Mouse (Mus musculus) Patski (cell line): ENCODE data around the gene Dnajb11. TPM values are rescaled to one million over a fixed set of nuclear protein-coding genes. Genes with fewer than 3 reads are reported as not detected.

Source experiments
- ATAC-seq: fragments of 100-300 bp; one replicate; pipeline ENCODE4 v1.8.0; 2021
- CTCF ChIA-PET: fragments of 350-600 bp; sonication (Branson Sonifier 250); formaldehyde crosslinking; loops from one replicate; lab custom pipeline; 2022; ENCODE audit warnings: inconsistent platforms; lab: Charles Lee
- POLR2A ChIA-PET: fragments of 350-600 bp; sonication (Branson Sonifier 250); formaldehyde crosslinking; loops from one replicate; lab custom pipeline; 2022; ENCODE audit warnings: antibody characterized with exemption, inconsistent platforms; lab: Charles Lee
- DNase-seq: peaks from one replicate; pipeline ENCODE4 v3.0.0-alpha.2; 2011; ENCODE audit warnings: low read depth, low spot score
- H3K27me3 ChIP-seq: fragments of 371-371 bp; one replicate; pipeline ENCODE4 v1.5.1; 2021
- CTCF ChIP-seq: fragments of 100-300 bp; IDR thresholded peaks from one replicate; pipeline ENCODE4 v1.5.1; 2021
- in situ Hi-C: fragments of 300-500 bp; cut with MboI; formaldehyde crosslinking; loops from 3 replicates; pipeline ENCODE4 v1.11.1; 2018; ENCODE audit warnings: low pct_unique_long_range_greater_than_20kb, mixed read lengths
- polyA plus RNA-seq: library from polyadenylated mRNA; unstranded; gene quantifications from one replicate; pipeline ENCODE4 v1.2.3, GENCODE M21; 2021

The Dnajb11 gene
- polyA plus RNA-seq, 1 experiment from 2014 or later: 140 TPM

DNA sequence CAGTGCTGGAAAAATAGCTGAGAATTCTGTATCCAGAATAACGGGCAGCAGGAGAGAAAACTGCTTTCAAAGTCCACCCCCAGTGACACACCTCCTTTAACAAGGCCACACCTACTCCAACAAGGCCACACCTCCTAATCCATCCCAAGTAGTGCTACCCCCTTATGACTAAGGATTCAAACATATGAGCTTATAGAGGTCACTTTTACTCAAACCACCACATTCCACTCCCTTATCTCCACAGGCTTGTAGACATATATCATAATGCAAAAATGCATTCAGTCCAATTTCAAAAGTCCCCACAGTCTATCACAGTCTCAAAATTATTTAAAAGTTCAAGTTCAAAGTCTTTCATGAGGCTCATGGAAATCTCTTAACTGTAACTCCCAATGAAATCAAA, 10.0 kb upstream of the Dnajb11 start:
- ChIA-PET POLR2A (no interaction called here), CTCF (interaction anchor here (1.4 to 2.1 kb wide), 2 partner anchors 8 to 40 kb away, joined by 3 to 6 read pairs; no protein-coding TSS in a partner anchor)
- no peak for TF ChIP-seq CTCF
- DNase-seq: no peak
- in situ Hi-C loops: no loop called here
- no peaks in the 10 kb centered on the region for H3K27me3 ChIP-seq
- no peak for ATAC-seq

DNA sequence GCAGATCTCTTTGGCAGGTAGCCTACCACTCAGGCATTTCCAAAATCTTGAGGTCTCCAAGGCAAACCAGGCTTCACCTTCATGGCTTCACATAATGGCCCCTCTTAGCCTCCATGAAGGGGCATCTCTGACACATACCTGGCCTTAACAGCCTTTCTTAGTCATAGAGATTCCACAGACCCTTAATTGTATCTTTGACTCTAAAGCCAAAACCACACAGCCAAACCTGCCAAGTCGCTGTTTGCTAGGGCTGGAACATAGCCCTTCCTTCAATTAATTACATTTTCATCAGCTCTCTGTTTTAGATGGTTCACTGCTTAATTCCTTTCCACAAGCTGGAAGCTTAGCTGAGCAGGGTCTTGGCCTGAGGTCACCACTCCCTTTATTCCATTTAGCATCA, 9.3 kb upstream of the Dnajb11 start:
- no peaks in the 10 kb centered on the region for H3K27me3 ChIP-seq
- TF ChIP-seq CTCF: no peak
- CTCF ChIA-PET: interaction anchor here (0.9 to 2.1 kb wide), 4 partner anchors 9 to 41 kb away, joined by 3 to 6 read pairs (median 4); no protein-coding TSS in a partner anchor
- in situ Hi-C loops: no loop called here
- DNase-seq (no peak), ATAC-seq (peak; percentile 31)
- POLR2A ChIA-PET: no interaction called here

DNA sequence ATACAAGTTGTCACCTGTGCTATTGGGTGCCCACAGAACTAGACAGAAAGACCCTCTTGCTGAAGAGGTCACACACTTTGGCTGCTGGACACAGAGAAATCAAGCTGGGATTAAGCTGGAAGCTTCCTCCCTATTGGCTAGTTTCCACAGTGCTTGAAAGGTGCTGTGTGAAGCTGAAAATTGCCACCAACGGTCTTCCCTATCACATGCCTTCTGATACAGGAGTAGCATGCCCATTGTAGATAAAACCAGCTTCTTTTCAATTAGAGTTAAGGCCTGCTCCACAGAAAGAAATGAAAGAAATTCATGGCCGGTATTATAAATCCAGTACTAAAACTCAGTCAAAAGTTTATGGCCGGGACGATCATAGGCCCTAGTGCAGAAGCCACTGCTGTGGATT, 4.9 kb upstream of the Dnajb11 start:
- POLR2A ChIA-PET: no interaction called here
- in situ Hi-C loops: no loop called here
- no peaks in the 10 kb centered on the region for H3K27me3 ChIP-seq
- CTCF ChIA-PET: no interaction called here
- DNase-seq: no peak
- no peak for TF ChIP-seq CTCF
- ATAC-seq: no peak

DNA sequence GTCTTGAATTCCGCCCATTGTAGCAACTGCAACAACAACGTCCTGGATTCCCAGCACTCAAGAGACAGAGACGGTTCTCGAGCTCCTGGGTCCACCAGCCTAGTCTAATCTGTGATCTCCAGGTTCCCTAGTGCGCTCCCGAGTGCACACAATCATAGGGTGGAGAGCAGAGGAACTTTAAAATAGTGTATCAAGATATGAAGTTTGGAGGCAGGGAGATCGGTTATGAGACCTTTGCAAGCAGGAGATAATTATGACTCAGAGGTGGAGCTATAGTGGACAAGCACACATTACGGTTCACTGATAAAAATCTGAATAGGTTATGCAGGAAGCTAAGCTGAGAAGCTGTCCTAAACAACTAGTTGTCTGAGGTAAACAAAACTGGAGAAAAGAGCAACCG, 872 bp upstream of the Dnajb11 start:
- TF ChIP-seq CTCF: no peak
- in situ Hi-C loops: no loop called here
- DNase-seq (no peak), ATAC-seq (no peak)
- ChIA-PET CTCF (interaction anchor here (0.7 kb wide), 1 partner anchor 8 kb away, joined by 4 read pairs; no protein-coding TSS in a partner anchor), POLR2A (no interaction called here)
- H3K27me3 ChIP-seq: no peaks in the 10 kb centered on the region

DNA sequence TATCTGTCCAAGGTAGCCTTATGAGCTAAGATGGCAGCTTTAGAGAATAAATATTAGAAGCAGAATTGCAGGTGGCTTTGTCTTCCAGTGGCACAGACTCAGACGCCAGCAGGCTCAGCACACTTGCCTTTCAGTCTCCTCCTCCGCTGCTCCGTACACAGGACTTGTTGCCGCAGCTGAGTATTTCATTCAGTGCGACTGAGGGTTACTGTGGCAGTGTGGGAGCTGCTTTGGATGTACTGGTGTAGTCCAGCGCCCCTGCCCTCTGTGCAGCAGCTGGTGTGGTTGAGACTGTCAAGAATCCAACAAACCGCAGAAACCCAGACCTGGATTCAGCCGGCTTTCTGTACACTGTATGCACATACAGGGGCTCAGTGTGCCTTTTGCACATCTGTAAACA, 14.8 kb downstream of the Dnajb11 start:
- ATAC-seq: no peak
- no peak for DNase-seq
- TF ChIP-seq CTCF: no peak
- CTCF ChIA-PET: interaction anchor here (2.1 kb wide), 2 partner anchors 7 to 263 kb away, joined by 5 to 6 read pairs; no protein-coding TSS in a partner anchor
- POLR2A ChIA-PET: no interaction called here
- no peaks in the 10 kb centered on the region for H3K27me3 ChIP-seq
- in situ Hi-C loops: loop anchor here (10.0 kb wide), 1 partner anchor 262 kb away; no protein-coding TSS in a partner anchor

DNA sequence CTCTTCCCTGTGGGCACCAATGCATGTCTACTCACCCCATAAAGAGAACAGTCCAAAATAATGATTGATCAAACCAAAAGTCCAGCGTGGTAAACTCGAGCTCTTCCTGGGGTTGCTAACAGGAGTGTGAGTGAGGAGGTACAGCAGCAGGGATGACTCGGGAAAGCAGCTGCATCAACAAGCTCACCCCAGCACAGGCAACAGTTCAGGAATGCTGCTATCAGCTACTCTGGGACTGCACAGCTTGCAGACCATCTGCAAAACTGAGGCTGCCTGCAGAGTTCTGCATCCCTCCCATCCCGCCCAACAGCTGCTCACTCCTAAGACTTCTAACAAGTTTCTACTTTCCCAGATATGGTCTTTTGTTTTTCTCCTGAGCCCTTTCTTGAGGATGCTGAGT, 15.7 kb downstream of the Dnajb11 start:
- POLR2A ChIA-PET: no interaction called here
- in situ Hi-C loops: loop anchor here (10.0 kb wide), 1 partner anchor 261 kb away; no protein-coding TSS in a partner anchor

DNA sequence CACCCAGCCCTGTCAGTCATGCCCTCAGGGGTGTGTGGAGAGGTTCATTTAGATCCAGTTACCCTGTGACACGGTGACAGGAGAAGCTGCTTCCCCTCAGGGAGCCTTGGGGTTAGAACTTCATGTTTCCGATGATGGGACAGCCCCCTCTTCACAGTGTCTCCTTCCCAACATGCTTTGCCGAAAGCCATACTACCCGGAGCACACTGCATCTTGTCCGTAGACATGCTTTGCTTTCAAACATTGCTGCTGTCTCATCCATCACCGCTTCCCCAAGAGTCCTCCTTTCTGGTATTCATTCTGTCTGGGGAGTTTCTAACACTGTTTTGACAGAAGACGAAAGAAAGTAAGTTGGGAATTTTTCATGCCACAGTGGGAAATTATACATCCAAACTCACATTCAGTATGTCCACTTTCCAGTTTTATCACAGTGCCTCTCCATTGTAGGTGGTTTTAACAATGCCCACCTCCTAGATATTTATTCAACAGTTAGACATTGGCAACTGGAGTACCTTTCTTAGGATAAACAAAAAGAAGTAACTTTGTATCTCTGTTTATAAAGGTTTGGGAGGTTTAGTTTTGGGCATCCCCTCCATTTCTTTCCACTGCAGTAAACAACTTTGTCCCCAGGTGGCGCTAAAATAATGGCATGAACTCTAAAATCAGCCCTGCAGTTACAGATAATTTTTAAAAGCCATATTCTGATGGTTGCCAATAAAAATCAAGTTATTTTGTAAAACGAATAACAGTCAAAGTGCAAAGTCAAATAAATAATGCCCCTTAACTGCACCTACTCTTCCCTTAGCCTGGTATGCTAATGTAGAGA, 18.8 kb downstream of the Dnajb11 start:
- ATAC-seq (no peak), DNase-seq (no peak)
- TF ChIP-seq CTCF: peak; percentile 70
- POLR2A ChIA-PET: no interaction called here
- in situ Hi-C loops: loop anchor here (5.0 to 10.0 kb wide), 3 partner anchors 76 to 258 kb away; partner anchors contain the start of gene Hrg
- CTCF ChIA-PET: interaction anchor here (1.3 to 3.4 kb wide), 4 partner anchors 36 to 170 kb away, joined by 3 to 14 read pairs (median 5); no protein-coding TSS in a partner anchor
- no peaks in the 10 kb centered on the region for H3K27me3 ChIP-seq

More for the DNA sequence above, 15.7 kb downstream of the Dnajb11 start:
- DNase-seq: no peak
- no peak for TF ChIP-seq CTCF
- ATAC-seq: no peak
- CTCF ChIA-PET: interaction anchor here (0.7 to 2.1 kb wide), 4 partner anchors 8 to 262 kb away, joined by 3 to 6 read pairs (median 4); no protein-coding TSS in a partner anchor
- no peaks in the 10 kb centered on the region for H3K27me3 ChIP-seq

DNA sequence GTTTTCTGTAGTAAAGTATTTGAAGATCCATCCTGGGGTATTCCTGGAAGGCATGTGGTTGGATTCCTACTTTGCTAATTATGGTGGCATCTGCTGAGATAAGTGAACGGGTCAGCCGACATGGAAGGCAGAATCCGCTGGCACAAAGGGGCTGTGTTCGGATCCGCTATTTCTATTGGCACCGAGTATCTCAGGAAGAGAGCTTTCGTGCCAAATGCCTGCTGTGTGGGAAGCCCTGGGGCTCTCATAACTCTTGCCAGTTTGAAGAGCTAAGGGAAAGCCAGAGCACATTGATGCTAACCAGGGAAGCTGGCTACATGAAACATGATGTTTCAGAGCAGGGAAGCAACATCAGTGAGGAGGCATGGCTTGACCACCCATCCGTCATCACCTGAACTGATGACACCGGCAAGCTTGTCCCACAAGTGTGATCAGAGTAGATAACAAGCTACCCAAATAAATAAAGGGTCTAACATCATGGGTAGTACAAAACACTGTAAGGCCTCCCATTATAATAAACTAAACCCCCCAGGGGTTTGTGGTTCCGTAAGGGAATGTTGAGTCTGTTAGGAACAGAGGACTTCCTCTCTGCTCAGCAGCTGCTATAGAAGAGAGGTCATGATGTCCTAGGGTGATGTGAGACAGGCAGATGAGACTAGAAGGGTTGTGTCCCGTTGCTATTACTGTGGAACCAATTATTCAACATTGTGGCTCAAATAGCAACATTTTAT, 20.2 kb downstream of the Dnajb11 start:
- in situ Hi-C loops: loop anchor here (5.0 to 10.0 kb wide), 3 partner anchors 74 to 257 kb away; partner anchors contain the start of gene Hrg
- ChIA-PET POLR2A (no interaction called here), CTCF (interaction anchor here (1.3 to 3.4 kb wide), 8 partner anchors 19 to 168 kb away, joined by 3 to 14 read pairs (median 4); no protein-coding TSS in a partner anchor)
- DNase-seq (no peak), ATAC-seq (no peak)
- TF ChIP-seq CTCF: no peak
- no peaks in the 10 kb centered on the region for H3K27me3 ChIP-seq

DNA sequence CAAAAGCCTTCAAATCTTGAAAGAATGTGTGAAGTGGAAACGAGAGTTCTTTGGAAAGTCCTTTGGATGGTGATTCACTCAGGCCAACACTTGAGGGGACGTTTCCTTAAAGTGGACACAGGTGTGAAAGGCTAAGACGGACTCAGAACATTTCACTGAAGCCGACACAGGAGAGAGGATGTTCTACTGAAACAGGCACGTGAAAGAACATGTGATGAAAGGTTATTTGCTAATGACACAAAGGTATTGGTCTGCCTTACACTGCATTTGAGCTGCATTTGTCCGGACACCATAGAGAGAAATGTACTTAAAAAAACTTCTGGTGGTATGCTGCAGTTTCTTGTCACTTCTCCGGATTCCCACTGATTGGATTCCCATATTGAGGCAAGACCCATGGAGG, 21.1 kb downstream of the Dnajb11 start:
- ChIA-PET CTCF (interaction anchor here (1.4 to 3.4 kb wide), 6 partner anchors 26 to 175 kb away, joined by 4 to 14 read pairs (median 6); no protein-coding TSS in a partner anchor), POLR2A (no interaction called here)
- in situ Hi-C loops: loop anchor here (5.0 to 10.0 kb wide), 3 partner anchors 74 to 256 kb away; partner anchors contain the start of gene Hrg
- DNase-seq (no peak), ATAC-seq (no peak)
- H3K27me3 ChIP-seq: no peaks in the 10 kb centered on the region
- no peak for TF ChIP-seq CTCF

DNA sequence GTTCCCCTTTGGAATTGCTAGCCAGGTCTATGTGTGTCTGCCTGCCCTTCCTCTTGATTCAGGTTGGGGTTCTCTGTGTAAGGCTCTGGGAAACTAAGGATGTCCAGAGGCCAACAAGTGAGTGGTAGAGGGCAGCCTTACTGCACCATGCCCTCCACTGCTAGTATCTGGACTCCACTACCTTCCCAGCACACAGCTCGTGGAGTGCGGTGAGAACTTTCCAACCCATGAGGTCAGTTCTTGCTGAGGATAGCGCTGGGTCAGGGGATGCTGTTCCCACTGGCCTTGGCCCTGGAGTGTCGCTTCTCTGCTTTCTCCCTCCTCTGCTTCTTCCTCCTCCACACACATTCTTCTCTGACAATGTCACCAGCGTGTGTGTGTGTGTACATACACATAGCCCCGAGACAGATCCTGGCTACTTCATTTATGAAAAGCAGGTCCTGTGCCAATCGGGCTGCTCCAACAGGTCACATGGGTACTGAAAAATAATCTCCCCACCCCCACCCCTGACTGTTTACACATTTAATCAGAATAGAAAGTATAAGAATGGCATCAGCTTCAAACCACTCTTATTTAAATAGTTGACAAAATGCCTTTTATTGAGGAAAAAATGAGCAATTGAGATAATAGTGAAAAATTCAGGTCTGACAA, 22.4 kb downstream of the Dnajb11 start:
- ATAC-seq: peak; percentile 14
- ChIA-PET POLR2A (interaction anchor here (0.7 to 0.8 kb wide), 2 partner anchors 41 to 151 kb away, joined by 4 read pairs; no protein-coding TSS in a partner anchor), CTCF (interaction anchor here (1.4 to 3.4 kb wide), 3 partner anchors 73 to 174 kb away, joined by 4 to 14 read pairs (median 11); no protein-coding TSS in a partner anchor)
- no peak for TF ChIP-seq CTCF
- DNase-seq: no peak
- H3K27me3 ChIP-seq: no peaks in the 10 kb centered on the region
- in situ Hi-C loops: loop anchor here (5.0 to 10.0 kb wide), 3 partner anchors 72 to 255 kb away; partner anchors contain the start of gene Hrg
